Mouse (Mus musculus) embryonic fibroblast, embryonic 13.5 days (primary cell): ENCODE measurements around the gene Serhl.

Experiments used
- CTCF ChIP-seq: IDR thresholded peaks from 2 replicates; pipeline ENCODE4 v1.5.1; 2011; ENCODE audit warnings: mild to moderate bottlenecking, control low read depth, low read length, moderate library complexity, borderline replicate concordance; ENCODE audit not compliant: insufficient read depth
- POLR2A ChIP-seq: IDR thresholded peaks from 2 replicates; pipeline ENCODE4 v1.6.1; 2011; ENCODE audit warnings: low read depth, mild to moderate bottlenecking, control low read depth, low read length, moderate library complexity

- TF ChIP-seq CTCF = no peak
- TF ChIP-seq POLR2A = no peak
Observed at GRCm38 (mm10) chr15:83046308-83046707, 43.0 kb upstream of the Serhl start.
